Mouse (Mus musculus): ENCODE measurements around the gene Rpap1.
"Not testable (repeated sequence)": the region's sequence is repeated elsewhere in the genome, so short reads cannot be mapped to it uniquely, and the experiment has no call there.

The Rpap1 gene

DNA sequence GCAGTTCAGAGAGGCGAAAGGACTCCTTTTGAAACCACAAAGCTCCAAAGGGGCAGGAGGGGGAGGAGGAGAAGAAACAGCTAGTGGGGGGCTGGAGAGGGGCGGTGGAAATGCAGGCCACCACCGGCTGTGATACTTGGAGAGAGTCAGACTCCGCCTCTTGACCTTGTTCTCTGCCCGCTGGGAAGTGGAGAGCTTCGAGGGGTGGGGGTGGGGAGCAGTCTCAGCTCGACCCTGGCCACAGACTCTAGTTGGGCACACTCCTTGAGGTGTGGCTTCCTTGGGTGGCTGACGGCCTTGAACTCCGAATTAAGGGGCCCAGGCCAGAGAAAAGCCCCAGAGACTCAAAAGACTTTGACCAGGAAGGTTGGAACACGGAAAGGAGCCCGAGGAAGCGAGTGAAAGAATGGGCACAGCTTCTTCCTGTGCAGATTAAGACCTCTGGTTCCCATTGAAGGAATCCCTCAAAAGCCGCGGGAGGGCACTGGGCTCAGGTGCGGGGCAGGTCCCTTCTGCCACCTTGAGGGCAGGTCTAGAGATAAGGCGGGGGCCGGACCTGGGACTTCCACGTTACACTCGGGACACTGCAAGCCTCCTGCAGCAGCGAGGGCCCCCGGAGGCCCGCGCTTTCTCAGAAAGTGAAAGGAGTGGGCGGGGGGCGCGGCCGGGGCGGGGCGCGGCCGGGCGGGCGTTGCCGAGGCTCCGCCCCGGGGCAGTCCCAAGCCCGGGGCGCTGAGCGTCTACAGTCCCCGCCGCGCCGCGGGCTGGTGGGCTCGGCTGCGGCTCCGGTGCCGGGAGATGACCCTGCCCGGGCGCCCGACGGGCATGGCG, 45.5 kb downstream of the Rpap1 start, which contains the start of gene Itpka:
Gene Itpka, plus strand, starts transcription at position 757 of the 831 bp plus-strand sequence.
- DNase-seq (ENCODE audit: low spot score): peak; percentile 87

DNA sequence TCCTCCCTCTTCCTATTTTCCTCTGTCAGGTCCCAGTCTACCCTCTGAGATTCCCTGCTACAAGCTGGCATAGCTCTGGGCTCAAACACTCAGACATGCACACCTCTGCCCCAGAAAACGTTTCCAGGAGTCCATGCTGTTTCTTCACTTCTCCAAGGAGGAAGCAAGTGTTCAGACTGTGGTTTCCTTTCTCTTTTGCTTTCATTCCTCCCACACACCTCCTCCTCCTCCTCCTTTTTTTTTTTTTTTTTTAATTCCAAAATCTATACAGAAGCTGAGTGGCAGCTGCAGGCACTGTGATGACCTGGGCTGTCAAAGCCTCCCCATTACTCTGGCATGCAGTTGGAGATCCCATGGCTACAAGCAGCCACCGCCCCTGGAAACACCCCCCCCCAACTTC, 46.8 kb downstream of the Rpap1 start:
- DNase-seq (ENCODE audit: low spot score): no peak

DNA sequence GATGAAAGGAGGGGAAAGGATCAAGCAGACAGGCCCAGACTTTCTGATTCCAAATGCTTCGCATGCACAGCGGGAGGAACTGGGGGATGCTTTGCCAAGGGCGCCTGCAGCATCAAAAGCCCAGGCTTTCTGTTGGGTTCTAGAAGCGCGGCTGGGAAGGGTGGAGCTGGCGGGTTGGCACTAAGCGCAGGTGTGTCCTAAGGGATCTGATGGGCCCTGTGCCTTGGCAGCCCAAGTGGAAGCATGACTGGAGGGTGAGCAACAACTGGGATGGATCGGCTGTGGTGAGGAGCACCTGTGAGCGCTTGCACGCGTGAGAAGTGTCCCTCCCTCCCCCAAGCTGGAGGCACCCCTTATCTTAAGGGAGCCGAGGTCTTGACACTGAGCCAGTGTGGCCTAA, 50.2 kb downstream of the Rpap1 start:
- DNase-seq (ENCODE audit: low spot score): no peak

DNA sequence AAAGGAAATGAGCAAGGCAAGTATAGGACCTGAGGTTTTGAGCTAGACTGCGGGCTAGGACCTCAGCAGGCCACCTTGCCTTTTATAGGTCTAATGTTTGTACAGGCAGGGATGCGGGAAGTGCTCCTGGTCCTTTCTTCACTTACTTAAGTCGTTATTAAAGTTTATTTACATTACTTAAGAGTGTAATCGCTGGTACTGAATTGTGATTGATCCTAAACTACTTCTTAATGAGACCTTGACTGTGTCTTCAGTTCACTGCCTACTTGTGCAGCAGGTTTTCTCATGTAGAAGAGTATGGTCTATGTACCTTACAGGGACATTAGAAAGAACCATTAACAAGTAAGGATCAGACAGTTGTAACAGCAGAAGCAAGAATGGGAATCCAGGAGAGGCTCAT, 56.6 kb downstream of the Rpap1 start:
- DNase-seq (ENCODE audit: low spot score): no peak

DNA sequence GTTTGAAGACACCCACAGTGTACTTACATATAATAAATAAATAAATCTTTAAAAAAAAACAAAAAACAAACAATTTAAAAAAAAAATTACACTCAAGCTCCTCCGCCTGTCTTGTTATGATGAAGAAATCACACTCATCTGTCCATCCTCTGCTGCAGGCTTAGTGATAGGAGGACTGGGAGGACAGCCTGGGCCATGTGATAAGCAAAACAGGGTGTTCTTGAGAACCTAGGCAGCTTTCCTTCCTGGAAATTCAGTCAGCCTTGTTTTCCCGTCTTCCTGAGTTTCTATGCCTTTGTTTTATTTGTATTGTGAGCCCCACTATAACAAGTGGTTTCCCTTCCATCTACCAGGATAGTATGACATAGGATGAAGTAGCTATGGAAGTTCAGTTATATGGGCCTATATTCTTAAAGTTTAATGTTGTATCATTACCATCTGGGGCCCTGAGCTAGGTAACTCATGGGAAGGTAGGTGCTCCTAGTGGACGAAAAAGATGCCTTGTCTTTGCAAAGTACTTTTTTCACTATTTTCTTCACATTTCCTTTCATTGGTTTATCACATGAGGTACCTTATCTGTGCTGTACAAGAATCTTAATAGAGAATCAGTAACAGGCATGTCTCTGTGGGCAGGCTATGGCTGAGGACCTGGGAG, 59.4 kb downstream of the Rpap1 start:
- DNase-seq (ENCODE audit: low spot score): peak; percentile 12

DNA sequence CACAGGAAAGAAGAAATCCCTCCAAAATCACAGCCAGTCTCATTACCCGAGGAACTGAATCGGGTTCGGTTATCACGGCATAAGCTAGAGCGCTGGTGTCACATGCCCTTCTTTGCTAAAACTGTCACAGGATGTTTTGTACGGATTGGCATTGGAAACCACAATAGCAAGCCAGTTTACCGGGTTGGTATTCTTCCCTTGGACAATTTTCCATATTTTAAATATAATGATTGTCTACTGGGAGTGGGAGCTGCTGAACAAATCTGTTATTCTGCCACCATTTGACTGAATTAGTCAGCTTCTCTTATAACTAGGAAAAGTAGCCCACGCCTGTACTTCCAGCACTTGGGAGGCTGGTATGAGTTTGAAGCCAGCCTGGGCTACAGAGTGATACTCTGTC, 66.3 kb downstream of the Rpap1 start:
- no peak for DNase-seq (ENCODE audit: low spot score)

DNA sequence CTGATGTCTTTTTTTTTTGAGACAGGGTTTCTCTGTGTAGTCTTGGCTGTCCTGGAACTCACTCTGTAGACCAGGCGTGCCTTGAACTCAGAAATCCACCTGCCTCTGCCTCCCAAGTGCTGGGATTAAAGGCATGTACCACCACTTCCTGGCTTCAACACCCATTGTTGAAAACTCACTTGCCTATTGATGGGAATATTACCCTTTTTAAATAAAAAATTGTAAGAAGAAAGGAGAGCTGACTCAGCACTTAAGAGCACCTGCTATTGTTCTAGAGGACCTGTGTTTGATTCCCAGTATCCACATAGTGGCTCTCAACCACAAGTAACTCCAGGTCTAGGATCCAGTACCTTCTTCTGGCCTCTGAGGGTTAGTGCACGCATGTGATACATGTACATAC, 71.5 kb downstream of the Rpap1 start:
- DNase-seq (ENCODE audit: low spot score): not testable (repeated sequence)
